Mouse (Mus musculus) heart, adult 2 months (tissue): ENCODE measurements around the gene Psap.

Experiments
- CTCF ChIP-seq: fragments of 200-600 bp; IDR thresholded peaks from 2 replicates; pipeline ENCODE4 v1.8.1; 2022; ENCODE audit warnings: antibody characterized with exemption, mild to moderate bottlenecking, moderate library complexity
- EP300 ChIP-seq: fragments of 200-500 bp; IDR thresholded peaks from 2 replicates; pipeline ENCODE4 v1.6.1; 2011; ENCODE audit warnings: low read depth, low read length, control low read depth; ENCODE audit not compliant: insufficient read depth
- POLR2A ChIP-seq: fragments of 200-500 bp; IDR thresholded peaks from 2 replicates; pipeline ENCODE4 v1.6.1; 2011; ENCODE audit warnings: mild to moderate bottlenecking, low read depth, low read length, control low read depth; ENCODE audit not compliant: insufficient read depth

DNA sequence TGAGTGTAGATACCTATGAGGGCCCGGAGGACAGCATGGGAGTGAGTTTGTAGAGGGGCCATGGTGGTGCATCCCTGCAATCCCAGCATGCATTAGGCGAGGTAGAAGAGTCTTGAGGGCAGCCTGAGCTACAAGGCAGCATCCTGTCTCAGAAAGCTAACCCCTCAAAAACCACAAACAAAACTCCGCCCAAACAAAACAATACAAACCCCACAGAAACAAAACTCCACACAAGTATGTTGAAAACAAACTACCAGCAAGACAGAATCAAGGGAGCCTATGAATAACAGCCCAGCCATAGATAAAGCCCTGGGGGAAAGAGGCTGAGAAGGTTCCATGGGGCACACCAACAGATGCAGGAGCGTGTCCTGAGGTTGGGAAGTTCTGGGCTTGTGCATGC, 68.6 kb downstream of the Psap start:
- TF ChIP-seq CTCF = no peak
- no peak for TF ChIP-seq POLR2A
- TF ChIP-seq EP300 = no peak
